22 mouse cellular contexts compared by ENCODE assay signal in genomic region chr3:104478056-104478455, GRCm38 (mm10). TPM values are rescaled to one million over a fixed set of nuclear protein-coding genes. Genes with fewer than 3 reads are reported as not detected.
A peak's percentile ranks its signal among the peaks of the same experiment; 100 is the strongest.
DNase-seq lines count a peak whose midpoint lies in the region; ATAC-seq and TF ChIP-seq lines count a peak whose summit lies in the region.
"Had no signal": no experiment of that assay in that cellular context is flagged by ENCODE, and none has a peak within 500 bp of the region (broad histone marks: within the 10 kb centered on the region; RNA-seq: fewer than 3 reads in every experiment).

No protein-coding gene starts in this region.

- ATAC-seq in kidney, embryonic 15.5 days (replicated peaks; ENCODE audit: low FRiP score), result no peak
- no peak for ATAC-seq in liver, embryonic 11.5 days (replicated peaks; ENCODE audit: low FRiP score)
- ATAC-seq: forebrain, embryonic 14.5 days had no signal

- no peaks in the 10 kb centered on the region for H3K79me2 ChIP-seq in liver, adult 2 months (ENCODE audit: control insufficient read depth, insufficient read depth, low read length)

- no peak overlapping the region for H3K27ac ChIP-seq in kidney, adult 2 months (ENCODE audit: insufficient read depth, low read depth, low read length)
- no peak overlapping the region for H3K27ac ChIP-seq in kidney, embryonic 15.5 days
- H3K27ac ChIP-seq in liver, adult 2 months (replicated peaks; ENCODE audit: insufficient read depth, low read depth, low read length), result no peak overlapping the region
- no peak overlapping the region for H3K27ac ChIP-seq in liver, embryonic 11.5 days (ENCODE audit: low read depth, low read length)
- H3K27ac ChIP-seq: embryonic facial prominence, embryonic 13.5 days; embryonic facial prominence, embryonic 15.5 days; forebrain, embryonic 10.5 days; forebrain, embryonic 12.5 days had no signal

- no peak overlapping the region for H3K4me3 ChIP-seq in kidney, adult 2 months (ENCODE audit: insufficient read depth, low read depth, low read length)
- no peak overlapping the region for H3K4me3 ChIP-seq in kidney, embryonic 15.5 days (replicated peaks)
- H3K4me3 ChIP-seq in liver, adult 2 months (ENCODE audit: insufficient read depth, low read depth, low read length), result no peak overlapping the region
- H3K4me3 ChIP-seq in liver, embryonic 11.5 days (ENCODE audit: low read depth, low read length), result no peak overlapping the region
- H3K4me3 ChIP-seq: embryonic facial prominence, embryonic 13.5 days; embryonic facial prominence, embryonic 15.5 days; erythroblast, embryonic 14.5 days; forebrain, embryonic 10.5 days; forebrain, embryonic 12.5 days had no signal

- no peak for TF ChIP-seq POLR2A in kidney, adult 2 months (IDR thresholded peaks at IDR 0.05; ENCODE audit: low read depth, low read length)
- no peak for TF ChIP-seq POLR2A in liver, adult 2 months (IDR thresholded peaks at IDR 0.05; ENCODE audit: extremely low read depth, insufficient read depth, low read length)

- no peak overlapping the region for H3K4me2 ChIP-seq in kidney, embryonic 15.5 days
- H3K4me2 ChIP-seq in liver, embryonic 11.5 days, result no peak overlapping the region
- H3K4me2 ChIP-seq: embryonic facial prominence, embryonic 13.5 days; embryonic facial prominence, embryonic 15.5 days; forebrain, embryonic 12.5 days had no signal

- H3K9ac ChIP-seq in kidney, embryonic 15.5 days, result no peak overlapping the region
- H3K9ac ChIP-seq in liver, adult 2 months (ENCODE audit: low read depth, low read length), result no peak overlapping the region
- no peak overlapping the region for H3K9ac ChIP-seq in liver, embryonic 11.5 days (ENCODE audit: low read depth, low read length)
- H3K9ac ChIP-seq: embryonic facial prominence, embryonic 13.5 days; embryonic facial prominence, embryonic 15.5 days; forebrain, embryonic 12.5 days had no signal

- H3K27me3 ChIP-seq in kidney, adult 2 months (replicated peaks; ENCODE audit: control insufficient read depth, insufficient read depth, low read length), result no peaks in the 10 kb centered on the region
- H3K27me3 ChIP-seq in kidney, embryonic 15.5 days, result no peaks in the 10 kb centered on the region
- H3K27me3 ChIP-seq in liver, adult 2 months (ENCODE audit: control insufficient read depth, insufficient read depth, low read length), result no peaks in the 10 kb centered on the region
- H3K27me3 ChIP-seq in liver, embryonic 11.5 days (replicated peaks; ENCODE audit: control insufficient read depth, insufficient read depth, low read length), result no peaks in the 10 kb centered on the region
- H3K27me3 ChIP-seq: embryonic facial prominence, embryonic 13.5 days; embryonic facial prominence, embryonic 15.5 days; forebrain, embryonic 12.5 days had no signal

- peaks cover 4% of the 10 kb centered on the region for H3K36me3 ChIP-seq in kidney, adult 2 months (ENCODE audit: control insufficient read depth, insufficient read depth, low read length)
- H3K36me3 ChIP-seq in kidney, embryonic 15.5 days, result peaks cover 62% of the 10 kb centered on the region
- H3K36me3 ChIP-seq in liver, adult 2 months (ENCODE audit: control insufficient read depth, insufficient read depth, low read length), result peaks cover 29% of the 10 kb centered on the region
- H3K36me3 ChIP-seq in liver, embryonic 11.5 days (ENCODE audit: control insufficient read depth, insufficient read depth, low read length), result peaks cover 5% of the 10 kb centered on the region; the same call in 1 of the 2 replicates

- peak; percentile 62 for DNase-seq in kidney, adult 2 months
- DNase-seq in kidney, postnatal 14 days, result no peak
- DNase-seq in kidney, adult 9 months, result peak; percentile 42
- peak; percentile 69 for DNase-seq in liver, adult 2 months (ENCODE audit: extremely low read depth, low read depth, low spot score)
- no peak for DNase-seq in liver, embryonic 11.5 days (ENCODE audit: low spot score)
- DNase-seq: adrenal gland, adult 2 months; adrenal gland, postnatal 10 days; adrenal gland, postnatal 25 days; cerebellum, adult 11 months; cerebellum, adult 18-20 months; cerebellum, adult 8-10 months; cerebellum, adult 9-11 months; cerebellum, postnatal 14 days; cerebellum, postnatal 36 days; embryo, embryonic 11 days had no signal

- no peaks in the 10 kb centered on the region for H3K9me3 ChIP-seq in kidney, embryonic 15.5 days (replicated peaks)
- H3K9me3 ChIP-seq in liver, embryonic 11.5 days (ENCODE audit: control insufficient read depth, low read length), result no peaks in the 10 kb centered on the region
- H3K9me3 ChIP-seq: embryonic facial prominence, embryonic 13.5 days; embryonic facial prominence, embryonic 15.5 days; forebrain, embryonic 10.5 days; forebrain, embryonic 12.5 days had no signal

- WGBS in kidney, adult 2 months, result 96% methylated on average over 1 of the region's 1 CpGs
- WGBS in kidney, embryonic 15.5 days, result 94% methylated on average over 1 of the region's 1 CpGs
- 100% methylated on average over 1 of the region's 1 CpGs for WGBS in liver, adult 2 months
- WGBS in liver, embryonic 11.5 days, result 86% methylated on average over 1 of the region's 1 CpGs

- TF ChIP-seq CTCF in kidney, adult 2 months (conservative IDR thresholded peaks at IDR 0.05; ENCODE audit: insufficient read depth, insufficient read length, low read depth, low read length), result no peak
- TF ChIP-seq CTCF in liver, adult 2 months (IDR thresholded peaks at IDR 0.05; ENCODE audit: low read depth, low read length), result no peak

- H3K4me1 ChIP-seq in kidney, adult 2 months (ENCODE audit: control insufficient read depth, insufficient read depth, low read length), result 0 out of 2 replicates have a peak, but pooled peaks cover 2% of the 10 kb centered on the region
- H3K4me1 ChIP-seq in kidney, embryonic 15.5 days, result no peaks in the 10 kb centered on the region
- H3K4me1 ChIP-seq in liver, adult 2 months (ENCODE audit: control insufficient read depth, insufficient read depth, low read length), result no peaks in the 10 kb centered on the region
- H3K4me1 ChIP-seq in liver, embryonic 11.5 days (replicated peaks; ENCODE audit: control insufficient read depth, insufficient read depth, low read length), result no peaks in the 10 kb centered on the region
- H3K4me1 ChIP-seq: embryonic facial prominence, embryonic 13.5 days; embryonic facial prominence, embryonic 15.5 days; forebrain, embryonic 10.5 days; forebrain, embryonic 12.5 days had no signal

RNA-seq across cellular contexts. Expression of gene Lrig2, which starts 33.7 kb away (rescaled TPM):
- polyA plus RNA-seq in kidney, adult 2 months (2012; rRNA removed), result 4.6 and 4.8 TPM in 2 replicates
- polyA plus RNA-seq in kidney, embryonic 15.5 days (2015; fragmentation: Nextera tagmentation; extraction: Ambion mirVana), result 16.9 TPM in 2 replicates
- total RNA-seq in liver, adult 2 months (2014; rRNA removed), result 5.8 and 7.1 TPM in 2 replicates
- 2.2 and 2.8 TPM in 2 replicates for polyA plus RNA-seq in liver, adult 2 months (2012; rRNA removed)
- 9.8 and 11.0 TPM in 2 replicates for polyA plus RNA-seq in liver, embryonic 11.5 days (2014; fragmentation: Nextera tagmentation; extraction: Ambion mirVana)

Comparison
In these comparisons a context has a peak if more than half of its experiments do, and no peak if none do; other contexts are left out.
1. DNase-seq: peak in kidney, adult 2 months (single experiment), kidney, adult 9 months (single experiment) and liver, adult 2 months (single experiment); none in kidney, postnatal 14 days (single experiment) and liver, embryonic 11.5 days (single experiment).